Mouse (Mus musculus): Measurements from ENCODE around the gene Chst11.

- TF ChIP-seq POLR2A (IDR thresholded peaks at IDR 0.05; ENCODE audit: extremely low read depth, insufficient read depth, low read length) (no peak), CTCF (IDR thresholded peaks at IDR 0.05; ENCODE audit: extremely low read depth, insufficient read depth, low read length) (no peak)
These were observed 113.6 kb downstream of the Chst11 start for GRCm38 (mm10) chr10:83098940-83099339.
